Mouse (Mus musculus): ENCODE data around the gene Polq.
A peak's percentile ranks its signal among the peaks of the same experiment; 100 is the strongest.

Polq gene

GRCm38 (mm10) chr16:37011061-37011921, at the start of gene Polq:
Gene Polq (plus strand): TSS chr16:37011786.
- peak; percentile 92 for DNase-seq (ENCODE audit: low read depth, low spot score)

GRCm38 (mm10) chr16:36963415-36963814, 48.2 kb upstream of the Polq start:
- DNase-seq (ENCODE audit: low read depth, low spot score) = no peak

DNA sequence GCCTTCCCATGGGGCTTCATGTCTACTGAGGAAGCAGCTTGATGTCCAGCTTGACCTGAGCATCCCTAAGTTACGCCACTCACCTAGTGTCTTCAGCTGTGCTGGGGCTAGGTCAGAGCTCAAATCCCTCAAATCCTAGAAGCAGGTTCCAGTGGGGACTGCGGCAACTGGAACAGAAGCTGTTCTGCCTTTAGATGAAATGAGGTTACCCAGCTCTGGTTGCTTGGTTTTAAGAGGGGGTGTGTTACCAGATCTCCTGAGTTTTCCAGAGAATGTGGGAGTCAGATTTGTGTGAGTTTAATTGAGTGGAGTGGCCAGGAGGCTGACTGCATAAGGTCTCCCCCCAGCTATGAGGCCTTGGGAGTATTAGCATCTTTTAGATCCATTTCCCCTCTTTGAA, 32.5 kb upstream of the Polq start:
- no peak for DNase-seq (ENCODE audit: low read depth, low spot score)

GRCm38 (mm10) chr16:36983796-36984195, 27.8 kb upstream of the Polq start:
- DNase-seq (ENCODE audit: low read depth, low spot score) = no peak

- no peak for DNase-seq (ENCODE audit: low read depth, low spot score)
Measured at GRCm38 (mm10) chr16:36985636-36986042, 25.9 kb upstream of the Polq start.

DNA sequence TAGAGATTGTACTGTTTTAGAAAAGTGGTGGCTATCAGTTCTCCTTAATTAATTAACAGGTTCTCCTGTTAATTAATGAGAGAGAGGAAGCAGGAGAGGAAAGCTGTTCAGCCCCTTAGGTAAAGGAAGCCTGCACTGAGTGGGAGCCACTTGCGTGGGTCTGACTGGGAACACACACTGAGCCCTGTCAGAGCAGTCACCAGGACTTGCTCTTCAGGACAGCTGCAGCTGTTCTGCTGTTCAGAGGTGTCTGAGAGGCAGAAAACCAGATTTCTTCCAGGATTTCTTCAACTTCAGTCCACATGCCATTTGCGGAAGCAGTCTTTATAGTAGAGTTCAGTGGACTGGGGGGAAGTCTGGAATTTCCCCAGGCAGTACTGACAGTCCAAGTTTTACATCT, 24.2 kb upstream of the Polq start:
- DNase-seq (ENCODE audit: low read depth, low spot score) = no peak

DNA sequence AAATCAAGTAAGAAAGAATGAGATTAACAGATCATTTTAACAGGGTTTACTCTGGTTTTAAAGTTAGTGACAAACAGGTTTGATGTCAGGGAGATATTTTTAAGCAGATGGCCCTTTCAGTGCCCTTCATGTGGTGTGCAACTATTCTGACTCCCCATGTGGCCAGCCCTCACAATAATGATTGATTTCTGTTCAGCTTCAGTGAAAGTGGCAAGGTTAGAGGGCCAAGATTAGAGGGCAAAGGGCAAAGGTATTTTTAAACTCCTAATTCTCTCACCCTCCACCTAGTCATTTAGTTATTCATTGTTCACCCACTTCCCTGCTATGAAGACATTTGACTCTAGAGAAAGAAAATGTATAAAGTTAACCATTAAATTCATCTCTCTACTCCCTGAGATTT, 23.5 kb upstream of the Polq start:
- DNase-seq (ENCODE audit: low read depth, low spot score) = no peak

DNA sequence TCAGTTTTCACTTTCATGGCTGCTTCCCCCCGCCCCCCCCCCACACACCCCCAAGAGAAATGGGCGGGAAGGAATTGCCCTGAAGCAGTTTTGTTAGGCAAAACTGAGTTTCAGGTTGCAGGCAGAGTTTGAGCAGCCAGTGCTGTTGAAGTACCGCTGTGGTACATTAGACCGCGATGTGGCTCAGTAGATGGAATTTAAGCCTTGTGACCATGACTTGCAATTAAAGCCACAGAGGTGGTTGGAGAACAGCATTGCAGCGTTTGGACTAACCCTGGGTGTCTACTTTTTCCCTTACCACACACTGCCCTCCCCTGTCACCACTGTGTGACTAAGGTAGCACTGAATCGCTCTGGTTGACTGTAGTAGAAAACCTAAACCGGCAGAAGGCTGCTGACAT, 22.1 kb upstream of the Polq start:
- DNase-seq (ENCODE audit: low read depth, low spot score) = no peak

DNA sequence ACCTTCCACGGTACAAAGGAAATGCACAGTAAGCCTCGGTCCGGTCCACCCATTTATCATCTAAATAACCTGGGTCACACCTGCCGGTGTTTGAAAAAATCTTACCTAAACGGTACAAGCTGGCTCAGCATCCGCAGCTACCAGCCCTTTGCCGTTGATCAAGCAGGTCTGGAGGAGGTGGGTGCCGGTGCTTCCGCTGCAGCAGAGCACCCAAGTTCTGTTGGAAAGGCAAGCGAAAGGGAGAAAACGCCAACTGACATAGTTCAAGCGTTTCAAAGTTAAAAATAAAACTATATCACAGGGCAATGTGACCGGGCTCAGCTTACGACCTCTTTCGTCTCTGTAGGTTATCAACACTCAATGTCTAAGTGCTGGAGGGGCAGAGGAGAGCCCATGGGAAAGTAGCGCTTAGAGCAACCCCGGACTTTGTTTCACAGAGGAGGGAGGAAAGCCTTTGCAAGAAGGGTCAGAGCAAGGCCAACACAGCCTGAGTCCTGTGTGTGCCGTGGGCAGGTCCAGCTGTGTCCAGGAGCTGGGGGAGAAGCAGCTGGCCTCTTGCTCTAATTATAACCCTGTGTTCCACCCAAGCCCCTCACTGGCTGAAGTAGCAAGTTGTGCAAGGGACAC, 21.5 kb upstream of the Polq start, which contains the start of gene Fbxo40:
Gene Fbxo40, minus strand, starts transcription at position 469 of the 627 bp plus-strand sequence.
- no peak for DNase-seq (ENCODE audit: low read depth, low spot score)

DNA sequence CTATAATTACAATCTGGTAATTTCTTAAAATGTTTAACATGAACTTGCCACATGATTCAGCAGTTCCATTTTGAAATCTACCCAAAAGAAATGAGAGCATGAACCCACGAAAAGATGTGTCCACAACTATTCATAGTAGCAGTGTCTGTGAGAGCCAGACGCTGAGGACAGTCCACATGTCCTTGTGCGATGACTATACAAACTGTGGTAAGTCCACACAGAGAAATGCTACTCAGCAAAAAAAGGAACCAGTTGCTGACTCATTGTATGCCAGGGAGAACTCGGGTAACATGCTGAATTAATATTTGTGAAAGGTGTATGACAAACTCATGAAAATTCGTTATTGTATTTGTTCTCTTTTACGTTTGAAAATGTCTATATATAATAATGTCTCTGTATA, 13.9 kb upstream of the Polq start:
- DNase-seq (ENCODE audit: low read depth, low spot score) = no peak

DNA sequence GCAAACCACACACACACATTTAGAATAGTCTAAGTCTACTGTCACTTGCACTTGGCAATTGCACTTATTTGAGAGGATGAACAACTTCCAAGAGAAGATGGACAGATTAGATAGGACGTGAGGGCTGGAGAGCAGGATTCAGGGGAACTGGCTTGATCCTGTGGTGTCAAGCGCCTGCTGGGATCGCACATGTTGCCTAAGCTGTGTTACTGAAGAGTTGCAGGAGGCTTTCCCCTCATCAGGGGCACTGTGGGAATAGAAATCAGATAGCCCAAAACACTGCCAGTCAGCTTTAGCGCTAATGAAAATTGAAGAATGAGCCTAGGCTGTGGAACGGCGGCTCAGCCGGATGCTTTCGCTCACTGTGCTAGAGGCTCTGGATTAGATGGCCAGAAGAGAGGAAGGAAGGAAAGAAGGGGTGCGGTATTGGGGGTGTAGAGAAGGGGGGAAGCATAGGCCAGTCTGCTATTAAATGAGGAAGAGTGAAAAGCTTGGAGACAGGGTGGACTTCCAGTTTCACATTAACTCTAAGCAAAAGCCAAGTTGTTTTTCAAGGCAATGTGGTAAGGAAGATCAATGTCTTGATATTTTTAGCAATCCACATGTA, 12.1 kb upstream of the Polq start:
- DNase-seq (ENCODE audit: low read depth, low spot score) = no peak

DNA sequence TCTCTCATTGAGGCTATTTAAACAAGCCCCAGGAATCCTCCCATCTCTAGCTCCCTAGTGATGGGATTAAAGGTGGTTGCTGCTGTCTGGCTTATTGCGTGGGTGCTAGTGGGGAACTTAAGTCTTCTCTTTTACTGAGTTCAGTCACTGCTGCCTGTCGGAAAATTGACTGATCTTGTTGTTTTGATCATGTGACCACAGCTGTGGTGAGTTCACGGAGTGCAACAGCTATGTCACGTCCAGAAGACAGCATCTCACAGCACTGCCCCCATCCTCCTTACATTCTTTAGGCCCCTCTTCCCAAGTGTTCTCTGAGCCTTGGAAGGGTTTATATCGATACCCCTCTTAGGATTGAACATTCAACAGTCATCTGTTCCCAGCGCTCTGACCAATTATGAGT, 2.3 kb upstream of the Polq start:
- no peak for DNase-seq (ENCODE audit: low read depth, low spot score)

- DNase-seq (ENCODE audit: low read depth, low spot score) = peak; percentile 57
Measured at GRCm38 (mm10) chr16:37010370-37010769, 1.2 kb upstream of the Polq start.

DNA sequence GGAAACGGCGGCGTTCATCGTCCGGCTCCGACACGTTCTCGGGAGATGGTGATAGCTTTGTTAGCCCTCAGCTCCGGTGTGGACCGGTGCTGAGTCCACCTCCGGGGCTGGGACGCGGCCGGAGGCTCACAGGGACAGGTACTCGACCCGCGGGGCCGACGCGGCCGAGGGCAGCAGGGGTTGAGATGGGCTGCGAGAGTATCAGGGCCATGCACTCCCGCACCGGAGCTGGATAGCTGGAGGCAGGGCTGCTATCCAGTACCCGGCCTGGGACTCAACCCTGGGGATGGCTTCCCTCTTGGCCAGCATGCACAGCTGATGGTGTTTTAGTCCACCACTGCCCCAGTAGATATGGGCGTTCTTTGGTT, 320 bp downstream of the Polq start:
- no peak for DNase-seq (ENCODE audit: low read depth, low spot score)

DNA sequence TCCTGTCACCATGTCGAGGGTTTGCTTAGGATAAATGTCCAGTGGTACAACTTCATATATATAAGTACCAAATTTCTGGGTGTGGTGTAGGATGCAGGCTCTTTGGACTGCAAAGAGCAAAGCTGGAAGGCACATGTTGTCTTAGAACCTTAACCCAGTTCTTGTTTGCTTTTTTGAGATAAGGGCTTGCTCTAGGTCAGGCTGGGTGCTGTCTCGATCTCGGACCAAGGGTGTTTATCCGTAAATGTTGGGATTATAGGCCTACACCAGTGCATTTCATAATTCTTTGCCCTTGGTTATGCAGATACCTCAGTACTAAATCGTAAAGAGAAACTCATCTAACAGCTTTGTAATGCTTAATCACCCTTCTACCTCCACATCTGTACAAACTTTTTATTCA, 750 bp downstream of the Polq start:
- DNase-seq (ENCODE audit: low read depth, low spot score) = peak; percentile 35

DNA sequence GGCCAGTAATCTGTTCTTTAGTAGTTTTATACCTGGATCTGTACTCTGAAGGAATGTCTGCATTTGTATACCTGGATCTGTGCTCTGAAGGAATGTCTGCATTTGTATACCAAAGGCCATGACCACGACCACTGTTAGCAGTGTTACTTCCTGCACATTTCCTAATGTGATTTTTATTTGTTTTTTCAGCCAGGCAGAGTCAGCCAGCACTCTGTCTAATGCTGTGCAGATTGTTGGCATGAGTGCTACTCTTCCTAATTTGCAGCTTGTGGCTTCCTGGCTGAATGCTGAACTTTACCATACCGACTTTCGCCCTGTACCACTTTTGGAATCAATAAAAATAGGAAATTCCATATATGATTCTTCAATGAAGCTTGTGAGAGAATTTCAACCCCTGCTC, 16.0 kb downstream of the Polq start:
- no peak for DNase-seq (ENCODE audit: low read depth, low spot score)

- DNase-seq (ENCODE audit: low read depth, low spot score) = no peak
Measured at GRCm38 (mm10) chr16:37031996-37032395, 20.4 kb downstream of the Polq start.

DNA sequence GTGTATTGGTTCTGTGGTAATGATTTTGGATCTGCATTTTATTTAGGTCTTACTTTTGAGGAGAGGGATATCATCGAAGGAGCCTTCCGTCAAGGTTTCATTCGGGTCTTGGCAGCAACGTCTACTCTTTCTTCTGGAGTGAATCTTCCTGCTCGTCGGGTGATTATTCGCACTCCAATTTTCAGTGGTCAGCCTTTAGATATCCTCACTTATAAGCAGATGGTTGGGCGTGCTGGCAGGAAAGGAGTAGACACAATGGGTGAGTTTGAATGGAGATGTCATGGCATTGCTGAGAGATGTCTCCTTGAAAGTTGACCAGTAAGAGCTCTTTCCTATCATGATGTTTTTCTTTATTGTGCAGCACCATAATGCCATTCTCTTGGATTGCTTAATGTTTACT, 23.2 kb downstream of the Polq start:
- no peak for DNase-seq (ENCODE audit: low read depth, low spot score)

GRCm38 (mm10) chr16:37059631-37060030, 48.0 kb downstream of the Polq start:
- no peak for DNase-seq (ENCODE audit: low read depth, low spot score)

DNA sequence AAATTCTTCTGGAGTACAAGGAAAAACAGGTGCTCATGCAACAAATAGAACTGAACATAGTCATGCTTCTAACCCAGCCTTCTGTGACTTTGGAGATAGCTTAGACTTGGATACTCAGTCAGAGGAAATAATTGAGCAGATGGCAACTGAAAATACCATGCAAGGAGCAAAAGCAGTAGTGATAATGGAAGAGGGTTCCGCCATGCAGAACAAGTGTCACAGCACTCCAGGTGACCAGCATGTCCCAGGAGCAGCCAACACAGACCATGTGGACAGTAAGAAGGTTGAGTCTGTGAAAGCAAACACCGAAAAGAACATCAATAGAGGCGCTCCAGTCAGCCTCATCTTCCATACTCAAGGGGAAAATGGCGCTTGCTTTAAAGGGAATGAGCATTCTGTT, 49.7 kb downstream of the Polq start:
- DNase-seq (ENCODE audit: low read depth, low spot score) = no peak

DNA sequence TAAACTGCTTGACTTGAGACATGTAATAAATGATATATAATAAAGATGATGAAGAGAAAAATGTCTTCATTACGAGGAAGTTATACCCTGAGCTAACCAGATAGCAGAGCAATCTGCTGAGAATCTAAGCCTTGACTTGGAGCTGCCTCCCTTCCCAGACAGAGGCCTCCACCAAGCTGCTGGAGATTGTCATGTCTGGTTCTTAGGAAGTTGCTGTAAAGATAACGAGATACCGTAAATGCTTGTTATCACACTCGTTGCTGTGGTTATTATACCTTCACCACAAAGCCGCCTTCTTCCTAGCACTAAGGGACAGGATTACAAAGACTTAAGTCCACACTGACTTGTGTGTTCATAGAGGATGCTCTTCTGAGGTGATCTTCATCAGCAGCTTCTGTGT, 60.8 kb downstream of the Polq start:
- DNase-seq (ENCODE audit: low read depth, low spot score) = no peak

DNA sequence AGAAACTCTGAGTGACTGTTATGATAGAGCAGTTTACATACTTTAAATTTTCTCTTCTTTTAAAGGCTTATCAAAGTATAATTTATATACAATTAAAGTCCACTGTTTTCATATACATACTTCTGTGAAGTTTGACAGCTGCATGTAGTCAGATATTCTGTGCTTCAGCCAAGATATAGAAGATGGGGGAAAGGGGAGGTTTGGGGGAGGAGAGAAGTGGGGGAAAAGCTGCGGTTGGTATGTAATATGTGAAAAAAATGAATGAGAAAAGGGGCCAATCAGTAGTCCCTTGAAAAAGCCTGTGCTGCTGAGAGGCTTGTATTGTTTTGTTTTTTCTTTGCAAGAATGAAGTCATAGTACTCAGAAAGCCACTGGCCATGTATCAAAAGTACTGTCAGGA, 78.1 kb downstream of the Polq start:
- DNase-seq (ENCODE audit: low read depth, low spot score) = no peak

Data from c-Kit-negative CD71-positive TER-119-positive erythroid progenitor cells, embryonic 14.5 days (primary cell).